In the genomic region with DNA sequence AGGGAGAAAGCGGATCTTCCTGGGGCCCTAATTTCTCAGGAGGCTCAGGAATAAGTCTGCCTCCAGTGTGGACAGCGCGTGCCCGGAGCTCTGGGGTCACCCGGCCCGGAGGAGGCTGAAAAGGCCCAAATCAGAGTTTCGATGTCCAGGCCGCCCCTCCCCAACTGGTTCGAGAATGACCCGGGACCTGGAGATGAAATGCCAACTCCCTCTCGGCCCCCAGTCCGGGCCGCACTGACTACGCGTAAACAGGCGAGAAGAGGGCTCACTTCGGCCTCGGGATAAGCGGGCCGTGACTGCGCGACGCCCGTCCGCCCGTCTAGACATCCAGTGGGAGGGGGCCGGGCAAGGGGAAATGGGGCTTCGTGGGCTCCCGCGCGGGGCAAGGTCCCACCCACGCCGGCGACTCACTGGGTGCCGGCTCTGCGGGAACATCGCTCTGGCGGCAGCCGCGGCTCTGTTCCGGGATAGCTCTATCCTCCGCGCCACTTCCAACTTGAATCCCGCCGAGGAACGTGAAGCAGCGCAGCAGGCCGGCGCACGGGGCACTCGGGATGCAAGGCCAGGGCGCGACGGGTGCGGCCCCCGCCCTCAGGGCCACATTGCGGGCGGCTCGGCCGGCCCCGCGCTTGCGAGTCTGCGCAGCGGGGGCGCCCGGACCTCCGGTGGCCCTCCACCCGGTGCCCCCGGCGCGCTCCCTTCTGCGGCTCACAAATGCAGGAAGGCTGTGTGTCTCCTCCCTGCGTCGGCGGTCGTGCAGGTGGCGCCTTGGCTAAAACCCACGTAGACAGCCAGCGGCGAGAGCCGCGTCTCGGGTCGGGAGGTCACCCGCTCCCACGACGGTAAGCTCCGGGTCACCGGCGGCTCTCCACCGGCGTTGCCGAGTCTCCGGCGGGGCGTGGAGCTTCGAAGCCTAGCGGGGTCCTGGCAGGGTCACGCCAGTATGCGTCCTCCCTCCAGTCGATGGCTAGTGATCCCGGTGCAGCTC, we compare ENCODE assay signal across 8 mouse cellular contexts. TPM values are rescaled to one million over a fixed set of nuclear protein-coding genes. Genes with fewer than 3 reads are reported as not detected.
DNase-seq lines count a peak whose midpoint lies in the region; ATAC-seq lines count a peak whose summit lies in the region.

No protein-coding gene starts in this region.

- intact Hi-C loops in left cerebral cortex, postnatal 36 days (cut with DNase I): loop anchor here (5.0 to 10.0 kb wide), 4 partner anchors 135 to 1665 kb away; a partner anchor contains a TSS

- H3K9me3 ChIP-seq in midbrain, embryonic 12.5 days: no peaks in the 10 kb centered on the region

- WGBS in midbrain, embryonic 12.5 days: under 1% methylated on average over 99 of the region's 103 CpGs

- peak overlapping the region; percentile 75 for H3K4me2 ChIP-seq in midbrain, embryonic 12.5 days (replicated peaks)

- H3K36me3 ChIP-seq in midbrain, embryonic 12.5 days: no peaks in the 10 kb centered on the region

- ATAC-seq in midbrain, embryonic 12.5 days (ENCODE audit: low FRiP score, low read depth): peak; percentile 0; the same call in 1 of the 2 replicates
- no peak for ATAC-seq in activated CD4-positive, CD25-positive, alpha-beta regulatory T cell, adult 4 months

- H3K4me3 ChIP-seq in midbrain, embryonic 12.5 days: peak overlapping the region; percentile 72

- H3K27me3 ChIP-seq in midbrain, embryonic 12.5 days: peaks cover 6% of the 10 kb centered on the region; the same call in 1 of the 2 replicates

- H3K27ac ChIP-seq in midbrain, embryonic 12.5 days (replicated peaks): peak overlapping the region; percentile 92

- DNase-seq in Muller cell, postnatal 12 days (ENCODE audit: inconsistent ontology term): peak; percentile 74
- peak; percentile 22 for DNase-seq in c-Kit-positive CD71-positive TER-119-negative erythroid progenitor cells, embryonic 14.5 days (ENCODE audit: low read depth)
- peak; percentile 41 to 46 for DNase-seq in frontal cortex, postnatal 25 days (ENCODE audit: low spot score in 2 of 2)
- DNase-seq in induced T-regulatory cell, adult 2 months (ENCODE audit: low read depth): peak; percentile 49
- peak; percentile 57 to 67 for DNase-seq in left cerebral cortex, postnatal 36 days (ENCODE audit: low spot score in 2 of 2)
- DNase-seq in spleen, postnatal 14 days (ENCODE audit: low spot score in 2 of 2): peak; percentile 7 to 10

- peaks cover 42% of the 10 kb centered on the region for H3K4me1 ChIP-seq in midbrain, embryonic 12.5 days

- peak overlapping the region; percentile 81 for H3K9ac ChIP-seq in midbrain, embryonic 12.5 days (replicated peaks)

RNA-seq across cellular contexts. Expression of a gene that starts 0.9 kb away (rescaled TPM):
- 10 to 100 TPM; 46.3 to 49.9 TPM for total RNA-seq in left cerebral cortex, postnatal 36 days (2021)
- 65.3 and 66.8 TPM in 2 replicates for polyA plus RNA-seq in midbrain, embryonic 12.5 days (2016; fragmentation: Nextera tagmentation; extraction: Ambion mirVana)
- 1 to 10 TPM in 1 of 2 experiments, under 1 TPM in 1; 0.53 to 1.1 TPM for polyA plus RNA-seq in activated CD4-positive, CD25-positive, alpha-beta regulatory T cell, adult 4 months (2017; shearing (Covaris generic))

Comparison
In these comparisons a context has a peak if more than half of its experiments do, and no peak if none do; other contexts are left out.
1. DNase-seq: peak in every context shown above with its lines; median percentile 74 in Muller cell, postnatal 12 days; 62 in left cerebral cortex, postnatal 36 days; 49 in induced T-regulatory cell, adult 2 months; 44 in frontal cortex, postnatal 25 days; 22 in c-Kit-positive CD71-positive TER-119-negative erythroid progenitor cells, embryonic 14.5 days; 8 in spleen, postnatal 14 days.
2. RNA of a gene that starts 0.9 kb away (polyA plus RNA-seq): 65.3 to 66.8 TPM in midbrain, embryonic 12.5 days; 0.53 to 1.1 TPM in activated CD4-positive, CD25-positive, alpha-beta regulatory T cell, adult 4 months; every median in the first group is over 10 times any median in the second.